Mouse (Mus musculus) bone marrow macrophage, adult 2 months (primary cell): ENCODE measurements around the gene Gle1.

Experiments used
- CTCF ChIP-seq: IDR thresholded peaks from 2 replicates; pipeline ENCODE4 v1.5.1; 2012; ENCODE audit warnings: low read depth, mild to moderate bottlenecking, low read length, moderate library complexity
- POLR2A ChIP-seq: IDR thresholded peaks from 2 replicates; pipeline ENCODE4 v1.6.1; 2012; ENCODE audit warnings: mild to moderate bottlenecking, low read depth, low read length, borderline replicate concordance

GRCm38 (mm10) chr2:29977307-29977706 lies 42.1 kb downstream of the Gle1 start:
- TF ChIP-seq CTCF (no peak), POLR2A (no peak)
